Mouse (Mus musculus): ENCODE measurements around the gene Capn1.

Gene Capn1

GRCm38 (mm10) chr19:5955704-5956670 lies 59.7 kb downstream of the Capn1 start:
- no peak for ATAC-seq (ENCODE audit: insufficient number of reproducible peaks, low FRiP score, low TSS enrichment)

GRCm38 (mm10) chr19:5954936-5955335 lies 60.8 kb downstream of the Capn1 start:
- no peak for ATAC-seq (ENCODE audit: insufficient number of reproducible peaks, low FRiP score, low TSS enrichment)

DNA sequence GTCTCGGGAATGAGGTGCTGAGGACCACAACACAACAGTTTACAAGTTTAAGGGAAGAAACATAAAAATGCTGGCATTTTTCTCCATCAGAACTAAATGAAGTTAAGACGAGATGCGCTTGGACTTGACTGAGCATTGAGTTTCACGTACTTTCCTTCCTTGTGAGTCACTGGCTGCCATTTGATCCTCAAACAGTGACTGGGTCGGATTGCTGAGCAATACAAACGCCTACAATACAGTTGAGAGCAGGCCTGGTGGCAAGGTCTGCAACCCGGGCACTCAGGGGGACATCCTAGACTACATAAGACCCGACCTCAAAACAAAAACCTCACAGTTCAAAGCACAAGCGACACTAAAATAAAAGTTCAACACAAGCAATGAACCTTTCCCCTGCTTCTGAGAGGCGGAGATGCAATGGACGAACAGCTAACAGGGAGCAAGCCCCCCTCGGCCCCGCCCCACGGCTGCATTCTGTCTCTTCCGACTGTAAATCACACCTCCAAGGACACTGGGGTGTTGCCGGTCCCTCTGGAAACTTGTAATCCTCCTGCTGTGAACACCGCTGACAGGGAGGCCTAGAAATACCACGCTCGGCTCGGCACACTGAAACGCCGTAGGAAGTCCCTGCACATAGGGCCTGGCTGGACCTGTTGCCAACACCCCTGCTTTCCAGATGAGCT lies 61.5 kb downstream of the Capn1 start:
- no peak for ATAC-seq (ENCODE audit: insufficient number of reproducible peaks, low FRiP score, low TSS enrichment)

DNA sequence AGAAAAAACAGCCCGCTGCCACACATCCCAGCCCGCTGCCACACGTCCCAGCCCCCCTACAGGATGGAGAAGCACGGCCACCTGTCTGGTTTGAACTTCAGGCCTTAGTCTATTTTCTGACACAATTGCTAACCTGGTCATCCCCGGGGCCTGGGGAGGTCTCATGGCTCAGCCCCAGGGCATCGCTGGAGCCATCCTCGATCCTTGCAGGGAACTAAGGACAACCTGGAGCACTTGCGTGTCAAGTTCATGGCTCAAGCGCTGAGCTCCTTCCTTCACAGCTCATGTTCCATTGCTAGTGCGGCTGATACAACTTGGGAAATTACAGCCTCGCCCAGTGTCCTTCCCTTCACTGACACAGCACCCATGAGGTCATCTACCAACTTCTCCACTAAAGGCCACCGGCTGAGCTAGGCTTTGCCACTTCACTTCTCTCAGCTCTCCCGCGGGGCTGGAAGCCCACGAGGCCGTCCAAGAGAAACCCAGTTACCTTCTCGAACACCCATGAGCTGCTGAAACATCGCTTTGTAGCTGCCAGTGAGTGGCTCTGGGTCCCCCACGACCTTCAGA lies 62.4 kb downstream of the Capn1 start:
- ATAC-seq (ENCODE audit: insufficient number of reproducible peaks, low FRiP score, low TSS enrichment): no peak

GRCm38 (mm10) chr19:5952071-5952691 lies 63.5 kb downstream of the Capn1 start:
- no peak for ATAC-seq (ENCODE audit: insufficient number of reproducible peaks, low FRiP score, low TSS enrichment)

DNA sequence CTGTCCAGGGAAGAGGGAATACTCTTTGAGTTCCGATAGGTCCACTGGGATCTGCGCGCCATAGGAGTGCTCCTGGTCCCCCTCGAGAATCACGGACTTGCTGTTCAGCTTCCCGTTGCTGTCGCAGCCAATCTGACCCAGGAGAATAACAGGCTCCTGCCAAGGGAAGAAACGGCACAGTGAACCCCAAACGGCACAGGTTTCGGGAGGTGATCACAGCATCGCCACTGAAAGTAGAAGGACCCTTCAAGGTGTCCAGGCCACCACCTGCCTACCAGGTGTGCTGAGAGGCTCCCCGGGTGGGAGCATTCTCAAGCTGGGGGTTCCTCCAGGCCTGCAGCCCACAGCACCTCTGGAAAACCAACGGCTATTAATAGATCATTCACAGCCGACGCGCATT lies 64.1 kb downstream of the Capn1 start:
- ATAC-seq (ENCODE audit: insufficient number of reproducible peaks, low FRiP score, low TSS enrichment): no peak

DNA sequence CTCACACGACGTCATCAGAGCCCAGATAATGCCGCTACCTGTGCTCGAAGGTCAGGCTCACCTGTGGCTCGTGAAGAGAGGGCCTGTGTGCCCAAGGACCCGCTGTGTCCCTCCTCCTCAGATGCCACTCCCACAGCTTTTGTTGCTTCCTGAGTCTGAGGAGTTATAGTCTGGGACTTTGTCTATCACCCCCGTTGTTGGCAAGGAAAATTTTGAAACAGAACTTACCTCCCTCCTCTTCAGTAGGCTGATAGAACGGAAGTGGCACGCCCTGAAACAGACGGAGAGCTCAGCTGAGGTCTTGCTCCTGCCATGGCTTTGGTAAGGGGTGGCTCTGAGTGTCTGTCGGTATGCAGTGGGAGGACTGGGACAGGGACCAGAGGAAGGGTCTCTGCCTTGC lies 65.5 kb downstream of the Capn1 start:
- no peak for ATAC-seq (ENCODE audit: insufficient number of reproducible peaks, low FRiP score, low TSS enrichment)

DNA sequence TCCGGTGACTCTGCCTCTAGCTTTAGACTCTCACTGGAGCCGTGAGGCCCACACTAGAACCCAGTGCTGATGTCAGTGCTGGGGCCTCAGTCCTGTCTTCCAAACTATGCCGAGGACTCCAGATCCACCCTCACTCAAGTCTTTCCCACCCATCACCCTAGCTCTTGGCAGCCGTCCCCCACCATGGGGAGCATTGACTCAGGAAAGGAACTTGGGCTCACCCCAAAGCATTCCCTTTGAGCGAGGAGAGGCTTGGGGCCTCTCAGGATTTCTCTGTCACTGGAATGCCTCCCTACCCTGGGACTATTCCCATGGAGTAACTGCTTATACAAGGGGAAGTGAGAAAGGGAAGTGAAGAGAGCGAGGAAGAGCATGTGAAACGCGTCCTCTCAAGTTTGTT lies 69.8 kb downstream of the Capn1 start:
- no peak for ATAC-seq (ENCODE audit: insufficient number of reproducible peaks, low FRiP score, low TSS enrichment)

- ATAC-seq (ENCODE audit: insufficient number of reproducible peaks, low FRiP score, low TSS enrichment): no peak
Measured at GRCm38 (mm10) chr19:5945027-5945426, 70.7 kb downstream of the Capn1 start.

GRCm38 (mm10) chr19:5944145-5944544 lies 71.6 kb downstream of the Capn1 start:
- no peak for ATAC-seq (ENCODE audit: insufficient number of reproducible peaks, low FRiP score, low TSS enrichment)

- no peak for ATAC-seq (ENCODE audit: insufficient number of reproducible peaks, low FRiP score, low TSS enrichment)
Measured at GRCm38 (mm10) chr19:5943404-5943803, 72.3 kb downstream of the Capn1 start.

DNA sequence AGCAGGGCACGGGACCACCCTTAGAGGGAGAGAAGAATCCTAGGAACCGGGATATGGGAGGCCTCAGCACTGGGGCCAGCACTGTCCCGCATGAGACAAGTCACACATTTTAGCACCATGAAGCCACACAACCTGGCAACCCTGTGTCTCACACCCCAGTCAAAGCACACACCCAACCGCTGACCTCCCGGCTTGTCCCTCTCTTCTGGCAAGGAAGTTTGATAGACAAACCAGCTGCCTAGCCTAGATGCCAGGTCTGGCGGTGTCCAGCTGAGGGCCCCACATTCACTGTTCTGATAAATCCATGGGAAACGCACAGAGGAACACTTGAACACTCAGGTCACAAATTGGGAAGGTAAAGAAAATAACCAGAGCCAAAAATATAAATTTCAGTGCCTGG lies 73.1 kb downstream of the Capn1 start:
- no peak for ATAC-seq (ENCODE audit: insufficient number of reproducible peaks, low FRiP score, low TSS enrichment)

DNA sequence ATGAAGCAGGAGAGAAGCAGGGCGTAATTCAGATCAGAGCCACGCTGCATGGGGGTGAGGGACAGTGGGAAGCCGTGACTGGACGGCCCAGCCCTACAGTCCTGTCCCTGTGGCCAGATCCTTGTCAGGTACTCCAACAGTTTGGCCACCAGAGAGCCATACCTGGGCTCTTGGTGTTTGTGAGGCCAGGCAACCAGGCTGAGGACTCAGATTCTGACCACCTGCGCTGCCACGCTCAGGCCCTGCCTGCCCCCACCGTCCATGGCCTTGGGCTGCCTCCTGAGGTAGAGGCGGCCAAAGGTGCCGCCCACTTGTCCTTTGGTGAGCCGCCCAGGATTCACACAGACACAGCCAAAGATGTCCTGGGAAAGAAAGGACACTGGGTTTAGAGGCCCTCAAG lies 75.0 kb downstream of the Capn1 start:
- ATAC-seq (ENCODE audit: insufficient number of reproducible peaks, low FRiP score, low TSS enrichment): no peak

- ATAC-seq (ENCODE audit: insufficient number of reproducible peaks, low FRiP score, low TSS enrichment): peak; percentile 92; the same call in 1 of the 2 replicates
Measured at GRCm38 (mm10) chr19:5940173-5940572, 75.5 kb downstream of the Capn1 start.

- ATAC-seq (ENCODE audit: insufficient number of reproducible peaks, low FRiP score, low TSS enrichment): no peak; the same call in 1 of the 2 replicates
Measured at GRCm38 (mm10) chr19:5939715-5940114, 76.0 kb downstream of the Capn1 start.

All from cerebellum, adult (tissue).